Mouse (Mus musculus) ES-E14 (cell line): Measurements from ENCODE around the gene Apln.

Experiments
- CHD2 ChIP-seq: IDR thresholded peaks from 2 replicates; pipeline ENCODE4 v1.6.1; 2014; ENCODE audit warnings: mild to moderate bottlenecking, low read depth, low read length, inconsistent platforms
- ZC3H11A ChIP-seq: IDR thresholded peaks from 2 replicates; pipeline ENCODE4 v1.6.1; 2012; ENCODE audit warnings: low read depth, mild to moderate bottlenecking, inconsistent platforms, low read length, borderline replicate concordance

DNA sequence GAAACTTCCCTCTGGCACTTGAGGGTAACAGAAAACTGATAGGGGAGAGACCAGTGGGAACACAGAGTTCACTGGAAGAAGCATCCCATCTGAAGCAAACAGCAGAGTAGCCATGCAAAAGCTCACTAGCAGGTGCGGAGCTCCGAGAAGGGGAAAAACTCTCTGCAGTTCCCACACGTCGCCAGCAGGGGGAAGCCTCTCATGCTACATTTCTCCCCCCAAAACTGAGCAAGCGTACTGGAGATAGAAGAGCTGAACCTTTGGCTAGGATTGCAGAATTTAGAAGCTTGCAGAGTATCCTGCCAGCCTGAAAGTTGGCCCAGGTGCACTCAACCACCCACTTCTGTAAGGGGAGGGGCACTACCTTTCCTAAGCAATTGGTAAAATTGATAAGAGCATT, 14.7 kb downstream of the Apln start:
- TF ChIP-seq ZC3H11A (peak; percentile 39; the same call in 1 of the 2 replicates), CHD2 (no peak)
